In the genomic region with DNA sequence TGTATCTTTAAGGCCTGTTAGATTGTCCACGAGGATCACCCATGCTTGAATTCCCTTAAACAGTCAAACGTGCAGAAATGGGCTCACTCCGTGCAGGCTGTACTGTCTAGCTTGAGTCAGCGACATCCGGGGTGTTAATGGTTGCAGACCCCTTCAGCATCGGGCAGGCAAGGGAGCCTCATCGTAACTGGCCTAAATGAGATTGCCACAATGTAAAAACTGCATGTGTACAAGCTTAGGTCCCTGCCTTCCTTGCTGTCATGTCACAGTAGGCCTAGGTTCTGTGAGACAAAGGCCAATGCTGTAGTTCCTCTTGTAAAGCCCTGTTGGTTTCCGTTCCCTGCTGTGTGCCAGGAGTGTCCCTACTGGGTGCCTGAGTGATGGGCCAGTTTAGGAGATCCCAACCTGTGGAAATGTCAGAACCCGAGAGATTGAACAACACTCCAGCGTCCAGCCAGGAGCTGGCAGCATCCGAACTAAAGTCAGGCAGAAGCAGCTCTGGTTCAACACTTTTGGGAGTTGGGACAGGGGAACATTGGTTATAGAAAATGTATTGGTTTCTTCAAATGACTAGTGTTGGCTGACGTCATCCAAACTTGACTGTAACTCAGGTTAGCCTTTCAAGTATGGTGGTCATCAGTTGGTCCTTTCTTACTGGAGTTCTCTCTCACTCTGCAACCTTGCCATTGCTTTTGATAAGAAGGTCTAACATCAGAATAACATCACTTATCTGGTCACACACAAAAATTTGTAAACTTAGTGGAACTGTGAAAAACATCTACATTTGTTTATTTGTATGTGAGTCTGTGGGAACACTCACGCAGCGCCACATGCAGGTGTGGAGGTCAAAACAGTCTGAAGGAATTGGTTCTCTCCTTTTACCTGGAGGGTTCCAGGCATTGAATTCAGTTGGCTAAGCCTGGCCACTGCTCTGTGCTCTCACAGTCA, we compare ENCODE assay signal across 1 mouse cellular context.
TF ChIP-seq lines count a peak whose summit lies in the region.

No protein-coding gene starts in this region.

TF ChIP-seq in ES-E14, 5 proteins besides CTCF, POLR2A, EP300 and RAD21:
- TF ChIP-seq CHD2 (IDR thresholded peaks at IDR 0.05; ENCODE audit: low read depth, low read length) = no peak
- TF ChIP-seq ZC3H11A (IDR thresholded peaks at IDR 0.05; ENCODE audit: borderline replicate concordance, low read depth, low read length) = no peak
- no peak for TF ChIP-seq HCFC1 (IDR thresholded peaks at IDR 0.05; ENCODE audit: borderline replicate concordance, insufficient read depth, low read length)
- no peak for TF ChIP-seq MAFK (IDR thresholded peaks at IDR 0.05; ENCODE audit: insufficient read depth, low read depth, low read length)
- no peak for TF ChIP-seq ZNF384 (IDR thresholded peaks at IDR 0.05; ENCODE audit: low read depth, low read length)
TF ChIP-seq in ES-E14: peak in this region for 0.
